8 mouse cellular contexts compared by ENCODE assay signal in genomic region chr3:108652866-108653642, GRCm38 (mm10). TPM values are rescaled to one million over a fixed set of nuclear protein-coding genes. Genes with fewer than 3 reads are reported as not detected.
DNase-seq lines count a peak whose midpoint lies in the region; ATAC-seq lines count a peak whose summit lies in the region.

No protein-coding gene starts in this region.

- no peak overlapping the region for H3K27ac ChIP-seq in heart, embryonic 11.5 days (ENCODE audit: low read depth, low read length)
- no peak overlapping the region for H3K27ac ChIP-seq in embryonic facial prominence, embryonic 15.5 days (replicated peaks)
- H3K27ac ChIP-seq in limb, embryonic 12.5 days, result no peak overlapping the region

- peak overlapping the region; percentile 28; the same call in 1 of the 2 replicates for H3K4me3 ChIP-seq in heart, embryonic 11.5 days (ENCODE audit: low read depth, low read length)
- peak overlapping the region; percentile 75 for H3K4me3 ChIP-seq in embryonic facial prominence, embryonic 15.5 days (replicated peaks)
- peak overlapping the region; percentile 27 for H3K4me3 ChIP-seq in limb, embryonic 12.5 days (replicated peaks)

- DNase-seq in heart, adult 9 months (ENCODE audit: low spot score in 2 of 2), result no peak
- no peak for DNase-seq in layer of hippocampus, postnatal 14 days (ENCODE audit: low spot score in 2 of 2)
- no peak for DNase-seq in natural killer cell, adult 2 months (ENCODE audit: low spot score in 2 of 2)

- no peaks in the 10 kb centered on the region for H3K27me3 ChIP-seq in heart, embryonic 11.5 days (ENCODE audit: control insufficient read depth, insufficient read depth, low read length)
- no peaks in the 10 kb centered on the region for H3K27me3 ChIP-seq in embryonic facial prominence, embryonic 15.5 days
- H3K27me3 ChIP-seq in limb, embryonic 12.5 days, result no peaks in the 10 kb centered on the region

- H3K9me3 ChIP-seq in heart, embryonic 11.5 days (replicated peaks; ENCODE audit: control insufficient read depth, low read length), result no peaks in the 10 kb centered on the region
- H3K9me3 ChIP-seq in embryonic facial prominence, embryonic 15.5 days (replicated peaks), result no peaks in the 10 kb centered on the region
- no peaks in the 10 kb centered on the region for H3K9me3 ChIP-seq in limb, embryonic 12.5 days

- no peak overlapping the region for H3K9ac ChIP-seq in heart, embryonic 11.5 days (ENCODE audit: low read depth, low read length)
- no peak overlapping the region for H3K9ac ChIP-seq in embryonic facial prominence, embryonic 15.5 days
- no peak overlapping the region for H3K9ac ChIP-seq in limb, embryonic 12.5 days (replicated peaks)

- H3K36me3 ChIP-seq in heart, embryonic 11.5 days (ENCODE audit: control insufficient read depth, insufficient read depth, low read length), result no peaks in the 10 kb centered on the region
- no peaks in the 10 kb centered on the region; the same call in 1 of the 2 replicates for H3K36me3 ChIP-seq in embryonic facial prominence, embryonic 15.5 days
- H3K36me3 ChIP-seq in limb, embryonic 12.5 days, result peaks cover 3% of the 10 kb centered on the region; the same call in 1 of the 2 replicates

- peaks cover 8% of the 10 kb centered on the region for H3K4me1 ChIP-seq in heart, embryonic 11.5 days (ENCODE audit: control insufficient read depth, insufficient read depth, low read length)
- H3K4me1 ChIP-seq in embryonic facial prominence, embryonic 15.5 days, result peaks cover 15% of the 10 kb centered on the region
- peaks cover 11% of the 10 kb centered on the region for H3K4me1 ChIP-seq in limb, embryonic 12.5 days (replicated peaks)

- no peak for ATAC-seq in heart, embryonic 11.5 days (replicated peaks; ENCODE audit: insufficient number of reproducible peaks, low FRiP score, low TSS enrichment)
- peak; percentile 39 for ATAC-seq in CD4-positive, CD25-positive, alpha-beta regulatory T cell, adult 4 months
- no peak for ATAC-seq in embryonic facial prominence, embryonic 15.5 days (ENCODE audit: insufficient number of reproducible peaks, low FRiP score, low TSS enrichment, low read depth)
- ATAC-seq in limb, embryonic 12.5 days (ENCODE audit: insufficient number of reproducible peaks, insufficient read depth, low FRiP score, low TSS enrichment, low read depth), result no peak
- ATAC-seq in neutrophil, adult 5-6 weeks (ENCODE audit: extremely low read depth, insufficient number of reproducible peaks, low FRiP score, poor library complexity, severe bottlenecking), result peak; percentile 65

- H3K4me2 ChIP-seq in heart, embryonic 11.5 days, result peak overlapping the region; percentile 60
- H3K4me2 ChIP-seq in embryonic facial prominence, embryonic 15.5 days (replicated peaks), result peak overlapping the region; percentile 60
- peak overlapping the region; percentile 66 for H3K4me2 ChIP-seq in limb, embryonic 12.5 days

- 23% methylated on average over 9 of the region's 9 CpGs for WGBS in heart, embryonic 11.5 days (ENCODE audit: insufficient replicate concordance)
- WGBS in embryonic facial prominence, embryonic 15.5 days, result 19% methylated on average over 9 of the region's 9 CpGs
- WGBS in limb, embryonic 12.5 days, result 32% methylated on average over 9 of the region's 9 CpGs

RNA-seq across cellular contexts. Expression of gene Clcc1, which starts 0.7 kb away (rescaled TPM):
- 50.0 and 50.1 TPM in 2 replicates for polyA plus RNA-seq in heart, embryonic 11.5 days (2014; fragmentation: Nextera tagmentation; extraction: Ambion mirVana)
- polyA plus RNA-seq in CD4-positive, CD25-positive, alpha-beta regulatory T cell, adult 4 months (2017; shearing (Covaris generic)), result 10 to 100 TPM; 69.6 to 75.5 TPM
- polyA plus RNA-seq in embryonic facial prominence, embryonic 15.5 days (2015; fragmentation: Nextera tagmentation; extraction: Ambion mirVana), result 86.3 and 87.5 TPM in 2 replicates
- 79.9 and 86.2 TPM in 2 replicates for polyA plus RNA-seq in limb, embryonic 12.5 days (2016; fragmentation: Nextera tagmentation; extraction: Ambion mirVana)
- total RNA-seq in neutrophil, adult 5-6 weeks (2017), result 68.9 and 74.0 TPM in 2 replicates
- total RNA-seq in layer of hippocampus, postnatal 14 days (2021), result 10 to 100 TPM; 24.3 to 25.2 TPM

Comparison
In these comparisons a context has a peak if more than half of its experiments do, and no peak if none do; other contexts are left out.
1. ATAC-seq: peak in CD4-positive, CD25-positive, alpha-beta regulatory T cell, adult 4 months (single experiment) and neutrophil, adult 5-6 weeks (single experiment); none in heart, embryonic 11.5 days (single experiment), embryonic facial prominence, embryonic 15.5 days (single experiment) and limb, embryonic 12.5 days (single experiment).
2. Peak in every context shown above with its lines, with median percentiles within 50 percentile points of each other: H3K4me2 ChIP-seq and H3K4me3 ChIP-seq.